Mouse (Mus musculus) adrenal gland, postnatal 10 days (tissue): ENCODE results near the gene Magi1. TPM values are rescaled to one million over a fixed set of nuclear protein-coding genes. Genes with fewer than 3 reads are reported as not detected.
"Not testable (repeated sequence)": the region's sequence is repeated elsewhere in the genome, so short reads cannot be mapped to it uniquely, and the experiment has no call there.

ENCODE experiments used
- DNase-seq: peaks from one replicate; pipeline ENCODE4 v3.0.0; 2021; ENCODE audit warnings: mixed read lengths
- total RNA-seq, 2 experiments: library from RNA; stranded (reverse); gene quantifications; 2 replicates each; pipeline ENCODE4 v1.2.3; 2021

The Magi1 gene
- total RNA-seq, 2 experiments from 2014 or later: 19.1 to 22.4 TPM

GRCm38 (mm10) chr6:93724749-93725148, 559.0 kb downstream of the Magi1 start:
- DNase-seq: no peak

GRCm38 (mm10) chr6:93723226-93723625, 560.5 kb downstream of the Magi1 start:
- DNase-seq: no peak

GRCm38 (mm10) chr6:93719532-93719931, 564.2 kb downstream of the Magi1 start:
- no peak for DNase-seq

- DNase-seq: no peak
Measured at GRCm38 (mm10) chr6:93718385-93718784, 565.3 kb downstream of the Magi1 start.

GRCm38 (mm10) chr6:93717826-93718375, 565.8 kb downstream of the Magi1 start:
- no peak for DNase-seq

- no peak for DNase-seq
Measured at GRCm38 (mm10) chr6:93716686-93717625, 566.8 kb downstream of the Magi1 start.

- no peak for DNase-seq
Measured at GRCm38 (mm10) chr6:93715181-93716180, 568.2 kb downstream of the Magi1 start.

- no peak for DNase-seq
Measured at GRCm38 (mm10) chr6:93704350-93704749, 579.4 kb downstream of the Magi1 start.

- DNase-seq: no peak
Measured at GRCm38 (mm10) chr6:93699436-93699835, 584.3 kb downstream of the Magi1 start.

- DNase-seq: no peak
Measured at GRCm38 (mm10) chr6:93697956-93698355, 585.8 kb downstream of the Magi1 start.

- DNase-seq: no peak
Measured at GRCm38 (mm10) chr6:93678766-93679165, 605.0 kb downstream of the Magi1 start.

GRCm38 (mm10) chr6:93666731-93667130, 617.0 kb downstream of the Magi1 start:
- DNase-seq: no peak

GRCm38 (mm10) chr6:93665056-93665805, 618.5 kb downstream of the Magi1 start:
- DNase-seq: no peak

- DNase-seq: no peak
Measured at GRCm38 (mm10) chr6:93661139-93661538, 622.6 kb downstream of the Magi1 start.

GRCm38 (mm10) chr6:93659534-93659933, 624.2 kb downstream of the Magi1 start:
- no peak for DNase-seq

GRCm38 (mm10) chr6:93657187-93657974, 626.3 kb downstream of the Magi1 start:
- peak; percentile 84 for DNase-seq

- peak; percentile 60 for DNase-seq
Measured at GRCm38 (mm10) chr6:93648581-93649230, 635.0 kb downstream of the Magi1 start.

- DNase-seq: not testable (repeated sequence)
Measured at GRCm38 (mm10) chr6:93629735-93630291, 653.9 kb downstream of the Magi1 start.

- no peak for DNase-seq
Measured at GRCm38 (mm10) chr6:93627200-93627599, 656.5 kb downstream of the Magi1 start.
